Mouse (Mus musculus): ENCODE measurements around the gene Gm31571.
"Not testable (repeated sequence)": the region's sequence is repeated elsewhere in the genome, so short reads cannot be mapped to it uniquely, and the experiment has no call there.

Gene Gm31571

GRCm38 (mm10) chrY:22051253-22051652 lies at the start of gene Gm31571:
Gene Gm31571 (minus strand): TSS chrY:22051353.
- DNase-seq (ENCODE audit: low read depth, low spot score) = not testable (repeated sequence)

All from A20 (cell line).